Mouse (Mus musculus) forebrain, embryonic 11.5 days (tissue): ENCODE data around the gene 9330161L09Rik. TPM values are rescaled to one million over a fixed set of nuclear protein-coding genes. Genes with fewer than 3 reads are reported as not detected.
"Not testable (repeated sequence)": the region's sequence is repeated elsewhere in the genome, so short reads cannot be mapped to it uniquely, and the experiment has no call there.

Source experiments
- ATAC-seq: fragments of 200-750 bp; cut with Nextera tagmentation; replicated peaks from 2 replicates; pipeline ENCODE4 v1.8.0; 2017; ENCODE audit warnings: moderate TSS enrichment; ENCODE audit not compliant: low FRiP score
- DNase-seq: peaks from one replicate; pipeline ENCODE4 v3.0.0-alpha.2; 2017; ENCODE audit warnings: low spot score
- H3K27ac ChIP-seq: fragments of 300-500 bp; sonication (generic); 2 replicates; pipeline ENCODE4 v1.5.1; 2014; ENCODE audit warnings: low read depth, low read length
- H3K27me3 ChIP-seq: fragments of 300-500 bp; sonication (generic); 2 replicates; pipeline ENCODE4 v1.6.1; 2014; ENCODE audit warnings: mild to moderate bottlenecking, low read length, mixed read lengths; ENCODE audit not compliant: control insufficient read depth, insufficient read depth
- H3K36me3 ChIP-seq: fragments of 300-500 bp; sonication (generic); 2 replicates; pipeline ENCODE4 v1.6.1; 2014; ENCODE audit warnings: mild to moderate bottlenecking, low read length, moderate library complexity, mixed read lengths; ENCODE audit not compliant: control insufficient read depth, insufficient read depth
- H3K4me1 ChIP-seq: fragments of 300-500 bp; sonication (generic); replicated peaks from 2 replicates; pipeline ENCODE4 v1.6.1; 2014; ENCODE audit warnings: low read length, mixed read lengths; ENCODE audit not compliant: control insufficient read depth, insufficient read depth
- H3K4me2 ChIP-seq: fragments of 300-500 bp; sonication (generic); 2 replicates; pipeline ENCODE4 v1.6.1; 2014; ENCODE audit warnings: low read depth, mild to moderate bottlenecking, low read length, moderate library complexity, mixed read lengths; ENCODE audit not compliant: severe bottlenecking
- H3K4me3 ChIP-seq: fragments of 300-500 bp; sonication (generic); 2 replicates; pipeline ENCODE4 v1.5.1; 2014; ENCODE audit warnings: low read depth, low read length
- H3K9ac ChIP-seq: fragments of 300-500 bp; sonication (generic); 2 replicates; pipeline ENCODE4 v1.6.1; 2014; ENCODE audit warnings: low read length
- H3K9me3 ChIP-seq: fragments of 300-500 bp; sonication (generic); 2 replicates; pipeline ENCODE4 v1.6.1; 2016; ENCODE audit warnings: low read length, mixed read lengths; ENCODE audit not compliant: control insufficient read depth
- WGBS: fragments of 180-500 bp; shearing (Covaris S2); extraction: QIAGEN DNeasy Blood & Tissue Kit; methylation state at CpG from one replicate; pipeline ENCODE4 v1.1.7; 2014; 5-methylcytosine and 5-hydroxymethylcytosine counted together
- polyA plus RNA-seq: library from polyadenylated mRNA; unstranded; fragments of >200 nt; fragmentation: Nextera tagmentation; extraction: Ambion mirVana; gene quantifications from 2 replicates; pipeline ENCODE4 v1.2.1, GENCODE M21; 2014

Gene 9330161L09Rik
- polyA plus RNA-seq: 1.1 and 1.2 TPM in 2 replicates

DNA sequence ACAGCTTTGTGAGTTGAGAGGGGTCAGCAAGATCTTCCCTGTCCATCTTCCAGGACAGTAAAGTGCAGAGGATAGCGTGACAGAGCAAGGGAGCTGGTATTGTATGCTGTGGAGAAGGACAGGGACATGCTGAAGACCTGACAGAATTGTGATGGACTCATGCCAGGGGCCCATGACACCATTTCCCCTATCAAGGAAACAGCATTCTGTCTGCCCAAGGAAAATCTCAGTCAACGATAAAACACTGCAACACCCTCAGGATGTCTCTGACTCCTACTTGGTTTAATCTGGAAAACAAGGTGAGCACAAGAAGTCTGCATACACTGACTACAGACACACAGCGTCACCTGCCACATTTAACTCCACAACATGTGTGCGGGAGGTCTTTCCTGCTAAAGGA, at the start of gene 9330161L09Rik:
Gene 9330161L09Rik, minus strand, starts transcription at position 101 of the 400 bp plus-strand sequence.
- 90% methylated on average over 4 of the region's 4 CpGs for whole genome bisulfite sequencing
- ATAC-seq: no peak
- Histone ChIP-seq H3K9ac (no peak within 1 kb of the TSS), H3K36me3 (peaks cover 8% of the 10 kb centered on the region; the same call in 1 of the 2 replicates), H3K4me2 (no peak within 1 kb of the TSS), H3K27ac (no peak within 1 kb of the TSS), H3K27me3 (no peaks in the 10 kb centered on the region), H3K9me3 (no peaks in the 10 kb centered on the region), H3K4me3 (no peak within 1 kb of the TSS), H3K4me1 (no peaks in the 10 kb centered on the region)
- DNase-seq: peak; percentile 36

DNA sequence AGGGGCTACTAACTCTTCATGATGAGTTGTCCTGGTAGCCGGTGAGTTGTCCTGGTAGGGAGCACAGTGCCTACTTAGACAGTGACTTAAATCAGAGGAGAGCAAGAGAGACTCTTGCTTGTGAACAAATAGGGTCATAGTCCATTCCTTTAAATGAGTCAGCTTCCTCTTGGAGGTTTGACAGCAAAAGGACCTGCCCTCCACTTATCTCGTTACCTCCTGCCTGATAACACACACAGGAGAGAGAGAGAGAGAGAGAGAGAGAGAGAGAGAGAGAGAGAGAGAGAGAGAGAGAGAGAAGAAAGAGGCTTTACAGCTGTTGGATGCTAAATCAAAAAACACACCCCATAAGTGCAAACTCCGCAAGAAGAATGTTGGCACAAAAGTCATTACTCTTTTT, 49.5 kb upstream of the 9330161L09Rik start, which contains the start of gene Ifi27l2b:
Gene Ifi27l2b, minus strand, starts transcription at position 84 of the 400 bp plus-strand sequence.
- H3K9ac ChIP-seq: no peak within 1 kb of the TSS
- H3K27ac ChIP-seq: no peak within 1 kb of the TSS
- no peak within 1 kb of the TSS for H3K4me3 ChIP-seq
- WGBS: 67% methylated on average over 3 of the region's 3 CpGs
- no peak within 1 kb of the TSS for H3K4me2 ChIP-seq
- no peak for DNase-seq
- no peaks in the 10 kb centered on the region for H3K27me3 ChIP-seq
- no peak for ATAC-seq
- no peaks in the 10 kb centered on the region for H3K36me3 ChIP-seq
- no peaks in the 10 kb centered on the region for H3K4me1 ChIP-seq
- H3K9me3 ChIP-seq: no peaks in the 10 kb centered on the region

DNA sequence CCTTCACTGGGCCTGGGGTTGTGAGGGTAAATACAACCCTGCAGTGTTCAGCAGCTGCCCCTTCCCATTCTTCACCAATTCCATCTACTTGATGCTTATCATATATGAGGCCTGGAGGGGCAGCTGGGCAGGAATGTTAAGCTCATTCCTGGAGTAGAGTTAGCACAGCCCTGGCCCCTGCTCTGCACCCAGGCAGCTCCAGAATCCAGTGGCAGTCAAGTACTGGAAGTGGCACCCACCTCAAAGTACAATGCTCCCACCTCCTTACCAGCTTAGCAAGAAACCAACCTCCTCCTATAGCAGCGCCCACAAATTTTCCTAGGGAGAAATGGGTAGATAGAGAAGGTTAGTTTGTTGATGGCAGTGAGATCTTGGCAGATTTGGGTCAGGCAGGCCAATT, 49.1 kb upstream of the 9330161L09Rik start:
- H3K27ac ChIP-seq, ATAC-seq, DNase-seq, H3K27me3 ChIP-seq, H3K4me2 ChIP-seq, H3K9ac ChIP-seq, H3K9me3 ChIP-seq, H3K4me1 ChIP-seq, H3K4me3 ChIP-seq, H3K36me3 ChIP-seq: not testable (repeated sequence)
- no CpG with 5 or more reads among the region's 1 CpGs for WGBS

DNA sequence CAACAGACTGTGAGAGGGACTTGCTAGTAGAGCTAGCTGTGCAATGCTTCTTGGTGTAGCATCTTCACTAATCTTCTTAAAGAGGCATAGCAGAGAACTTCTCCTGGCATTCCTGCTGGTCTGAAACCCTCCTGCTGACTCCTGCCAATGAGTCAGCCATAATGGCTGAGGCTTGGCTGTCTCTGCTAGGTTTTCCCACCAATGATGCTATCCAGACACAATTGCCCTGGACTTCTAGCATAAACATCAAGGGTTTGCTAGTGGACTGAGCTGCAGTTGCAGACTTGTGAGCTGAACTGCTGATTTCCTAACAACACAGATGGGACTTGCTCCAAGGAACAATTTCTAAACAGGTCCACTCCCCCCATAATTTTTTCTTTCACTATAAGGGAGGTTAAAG, 45.7 kb upstream of the 9330161L09Rik start:
- ATAC-seq (no peak), DNase-seq (no peak)
- Histone ChIP-seq H3K36me3 (no peaks in the 10 kb centered on the region), H3K27ac (no peak overlapping the region), H3K9ac (no peak overlapping the region), H3K4me3 (no peak overlapping the region), H3K9me3 (no peaks in the 10 kb centered on the region), H3K4me1 (no peaks in the 10 kb centered on the region), H3K27me3 (no peaks in the 10 kb centered on the region), H3K4me2 (no peak overlapping the region)

DNA sequence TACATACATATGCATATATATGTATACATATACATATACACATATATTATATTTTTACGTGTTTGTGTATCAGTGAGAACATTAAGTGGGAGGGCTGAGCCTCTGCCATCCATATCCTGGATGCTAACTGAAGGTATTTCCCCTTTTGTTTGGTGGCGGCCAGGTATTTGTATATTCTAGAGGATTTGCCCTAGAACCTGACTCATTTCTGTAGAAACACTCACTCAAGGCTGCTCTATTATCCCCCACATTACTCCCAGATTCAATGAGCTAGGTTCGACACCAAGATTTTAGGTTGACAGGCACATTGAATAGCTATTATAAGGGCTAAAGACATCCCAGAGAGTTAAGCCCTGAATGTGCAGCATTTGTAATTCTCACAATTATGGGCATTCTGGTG, 37.4 kb upstream of the 9330161L09Rik start:
- Histone ChIP-seq H3K27ac (no peak overlapping the region), H3K27me3 (no peaks in the 10 kb centered on the region), H3K9me3 (no peaks in the 10 kb centered on the region), H3K4me1 (no peaks in the 10 kb centered on the region), H3K4me2 (no peak overlapping the region), H3K9ac (no peak overlapping the region), H3K4me3 (no peak overlapping the region), H3K36me3 (no peaks in the 10 kb centered on the region)
- DNase-seq (no peak), ATAC-seq (no peak)
- 72% methylated on average over 3 of the region's 3 CpGs for WGBS

DNA sequence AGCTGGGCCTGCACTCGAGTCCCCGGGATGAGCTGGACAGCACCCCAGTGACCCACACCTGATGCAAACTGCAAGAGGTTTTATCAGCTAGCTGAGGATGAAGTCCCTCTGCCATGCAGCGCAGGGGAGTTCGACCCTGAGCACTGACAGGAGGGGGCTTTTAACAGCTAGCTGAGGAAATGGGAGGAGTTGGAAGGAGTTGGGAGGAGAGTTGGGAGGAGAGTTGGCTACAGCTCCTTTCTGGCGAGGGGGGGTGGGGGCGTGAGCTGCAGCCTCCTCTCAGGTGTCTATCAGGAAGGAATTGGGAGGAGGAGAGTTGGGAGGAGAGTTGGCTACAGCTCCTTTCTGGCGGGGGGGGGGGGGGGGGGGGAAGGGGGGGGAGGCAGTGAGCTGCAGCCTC, 36.6 kb upstream of the 9330161L09Rik start:
- ATAC-seq, H3K9ac ChIP-seq, H3K4me2 ChIP-seq, H3K4me3 ChIP-seq, H3K36me3 ChIP-seq, DNase-seq, H3K27me3 ChIP-seq, H3K9me3 ChIP-seq, H3K4me1 ChIP-seq, H3K27ac ChIP-seq: not testable (repeated sequence)
- 42% methylated on average over 6 of the region's 7 CpGs for WGBS

DNA sequence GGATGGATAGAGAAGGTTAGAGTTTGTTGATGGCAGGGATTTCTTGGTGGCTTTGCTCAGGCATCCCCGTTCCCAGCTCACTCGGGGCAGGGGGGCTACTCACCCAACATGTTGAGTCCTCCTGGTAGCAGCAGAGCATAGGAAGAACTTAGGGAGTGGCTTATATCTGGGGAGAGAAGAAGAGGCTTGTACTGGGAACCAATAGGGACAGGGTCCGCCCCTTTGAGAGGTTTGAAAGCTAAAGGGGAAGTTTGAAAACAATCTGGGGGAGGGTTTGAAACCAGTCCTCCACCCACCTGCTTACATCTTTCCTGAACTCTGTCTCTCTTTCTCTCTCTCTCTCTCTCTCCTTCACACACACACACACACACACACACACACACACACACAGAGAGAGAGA, 35.9 kb upstream of the 9330161L09Rik start, which contains the start of gene Ifi27l2a:
Gene Ifi27l2a, minus strand, starts transcription at position 157 of the 400 bp plus-strand sequence.
- no peaks in the 10 kb centered on the region for H3K4me1 ChIP-seq
- no peak within 1 kb of the TSS for H3K9ac ChIP-seq
- H3K9me3 ChIP-seq: no peaks in the 10 kb centered on the region
- no peak within 1 kb of the TSS for H3K4me2 ChIP-seq
- H3K27ac ChIP-seq: no peak within 1 kb of the TSS
- no peaks in the 10 kb centered on the region for H3K36me3 ChIP-seq
- WGBS: 65% methylated on average over 3 of the region's 3 CpGs
- no peak within 1 kb of the TSS for H3K4me3 ChIP-seq
- DNase-seq (no peak), ATAC-seq (no peak)
- no peaks in the 10 kb centered on the region for H3K27me3 ChIP-seq

DNA sequence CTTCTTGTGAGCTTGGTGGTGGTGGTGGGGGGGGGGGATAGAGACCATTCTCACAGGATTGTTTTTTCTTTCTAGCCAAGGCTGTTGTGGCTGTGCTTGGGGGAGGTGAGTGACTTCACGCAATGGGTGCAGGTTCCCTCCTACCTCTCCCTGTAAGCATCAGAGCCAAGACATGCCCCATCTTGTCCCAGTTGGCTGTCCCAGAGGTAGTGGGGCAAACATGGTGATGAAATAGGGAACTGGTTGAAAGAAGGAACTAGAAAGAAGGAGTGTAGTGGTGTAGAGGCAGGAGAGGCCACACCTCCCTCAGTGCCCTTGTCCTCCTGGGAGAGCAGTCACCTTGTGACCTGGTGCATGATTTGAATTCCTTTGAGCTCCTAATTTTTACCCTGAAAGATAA, 30.0 kb upstream of the 9330161L09Rik start:
- no peak overlapping the region for H3K4me3 ChIP-seq
- ATAC-seq: no peak
- H3K27me3 ChIP-seq: no peaks in the 10 kb centered on the region
- no peaks in the 10 kb centered on the region for H3K9me3 ChIP-seq
- H3K36me3 ChIP-seq: no peaks in the 10 kb centered on the region
- H3K4me2 ChIP-seq: no peak overlapping the region
- no peak overlapping the region for H3K27ac ChIP-seq
- no peak overlapping the region for H3K9ac ChIP-seq
- DNase-seq: no peak
- whole genome bisulfite sequencing: 100% methylated on average over 1 of the region's 1 CpGs
- no peaks in the 10 kb centered on the region for H3K4me1 ChIP-seq

DNA sequence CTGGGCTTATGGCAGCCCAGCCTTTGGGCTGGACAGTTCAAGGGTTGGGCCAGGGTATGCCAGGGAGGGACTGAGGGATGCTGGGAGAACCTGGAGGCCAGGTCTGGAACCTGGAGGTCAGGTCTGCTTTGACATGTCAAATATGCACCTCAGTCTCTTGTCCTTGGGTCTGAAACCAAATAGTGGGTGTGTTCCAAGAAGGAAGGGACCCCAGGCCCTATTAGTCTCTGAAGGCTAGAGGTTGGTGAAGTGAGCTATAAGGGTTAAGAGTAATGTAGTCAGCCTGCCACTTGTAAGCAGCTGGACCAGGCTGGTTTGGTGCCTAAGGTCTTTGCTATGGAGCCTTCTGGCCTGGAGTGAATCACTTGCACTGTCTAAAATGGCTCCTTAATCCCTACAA, 27.2 kb upstream of the 9330161L09Rik start:
- no peak overlapping the region for H3K4me3 ChIP-seq
- no peak for ATAC-seq

More for the DNA sequence above, 27.2 kb upstream of the 9330161L09Rik start:
- Histone ChIP-seq H3K9ac (no peak overlapping the region), H3K27ac (no peak overlapping the region), H3K27me3 (no peaks in the 10 kb centered on the region), H3K9me3 (no peaks in the 10 kb centered on the region), H3K36me3 (no peaks in the 10 kb centered on the region), H3K4me1 (no peaks in the 10 kb centered on the region), H3K4me2 (no peak overlapping the region)
- DNase-seq: no peak
